Mouse (Mus musculus) lung, adult 18-20 months (tissue): ENCODE results near the gene Fam81b.
"Not testable (repeated sequence)": the region's sequence is repeated elsewhere in the genome, so short reads cannot be mapped to it uniquely, and the experiment has no call there.

ENCODE experiments used
- DNase-seq, 2 experiments: peaks; one replicate each; pipeline ENCODE4 v3.0.0; 2022; ENCODE audit warnings: mixed read lengths in 2 of 2

Gene Fam81b

GRCm38 (mm10) chr13:76304637-76305122 lies at the start of gene Fam81b:
Gene Fam81b, minus strand, starts transcription at chr13:76305072.
- DNase-seq: no peak

GRCm38 (mm10) chr13:76345941-76346340 lies 41.1 kb upstream of the Fam81b start:
- not testable (repeated sequence) for DNase-seq

DNA sequence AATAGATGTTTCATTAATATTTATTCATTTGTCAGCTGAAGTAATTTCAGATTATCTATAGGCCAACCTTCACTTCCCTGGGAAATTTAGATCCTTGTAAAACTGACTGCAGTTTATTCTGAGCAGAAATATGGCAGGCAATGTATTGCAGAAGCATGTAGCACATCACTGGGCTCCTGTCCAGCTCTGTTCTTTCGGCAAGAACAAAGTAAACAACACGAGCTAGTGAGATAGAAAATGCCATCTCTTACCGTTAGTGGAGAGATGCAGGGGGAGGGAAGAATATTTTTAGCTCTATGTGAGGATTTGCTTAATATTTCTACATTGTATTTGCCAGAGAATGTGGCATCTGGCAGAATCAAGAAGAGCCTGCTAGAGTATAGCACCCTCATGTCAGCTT lies 13.8 kb upstream of the Fam81b start:
- DNase-seq: no peak

DNA sequence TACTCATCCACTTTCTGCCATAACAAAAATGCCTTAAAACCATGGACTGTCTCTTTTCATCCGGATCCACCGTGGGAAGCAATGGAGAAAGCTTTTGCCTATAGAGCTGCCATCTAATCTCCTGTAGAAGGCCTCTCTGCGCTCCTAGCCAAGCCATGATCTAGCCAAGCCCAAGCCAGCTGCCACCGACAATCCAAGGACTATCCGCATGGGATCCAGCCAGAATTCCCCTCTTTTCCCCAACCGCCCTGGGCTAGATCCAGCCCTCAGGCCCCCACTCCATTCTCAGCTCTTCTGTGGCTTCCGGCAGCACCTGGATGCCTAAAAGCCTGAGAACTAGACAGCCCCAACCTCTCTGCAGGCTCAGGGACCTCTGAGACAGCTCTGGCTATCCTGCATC lies 6.7 kb upstream of the Fam81b start:
- DNase-seq: no peak

GRCm38 (mm10) chr13:76308811-76309210 lies 3.9 kb upstream of the Fam81b start:
- DNase-seq: no peak

DNA sequence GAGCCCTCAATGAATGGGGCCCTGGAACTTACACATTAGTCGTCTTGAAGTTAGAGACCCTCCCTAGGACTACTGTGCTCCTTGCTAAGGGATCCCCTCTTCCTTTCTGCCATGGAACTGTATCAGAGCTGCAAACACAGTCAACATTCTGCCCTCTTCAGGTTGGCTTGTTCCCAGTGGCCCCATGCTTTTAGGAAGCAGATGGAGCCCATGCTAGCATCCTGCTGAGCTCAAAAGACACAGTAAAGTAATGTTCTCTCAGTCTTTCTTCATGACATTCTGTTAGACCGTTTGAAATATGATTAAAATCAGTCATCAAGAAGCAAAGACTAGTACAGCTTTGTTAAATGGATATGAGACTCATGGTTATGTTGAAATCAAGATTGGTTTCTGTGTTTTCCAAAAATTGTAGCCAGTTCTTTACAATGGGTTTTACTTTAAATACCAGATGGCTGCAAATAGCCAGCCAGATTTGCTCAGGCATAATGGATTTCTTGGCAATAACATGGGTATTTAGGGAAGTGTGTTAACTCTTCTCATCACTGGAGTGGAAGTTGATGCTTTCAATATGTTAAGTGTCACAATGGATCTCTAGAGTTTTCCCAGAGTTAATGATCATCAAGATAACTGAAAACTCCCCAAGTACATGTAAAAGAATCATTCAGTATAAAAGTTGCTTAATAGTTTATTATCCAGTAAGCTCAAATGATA lies 938 bp upstream of the Fam81b start:
- no peak for DNase-seq

DNA sequence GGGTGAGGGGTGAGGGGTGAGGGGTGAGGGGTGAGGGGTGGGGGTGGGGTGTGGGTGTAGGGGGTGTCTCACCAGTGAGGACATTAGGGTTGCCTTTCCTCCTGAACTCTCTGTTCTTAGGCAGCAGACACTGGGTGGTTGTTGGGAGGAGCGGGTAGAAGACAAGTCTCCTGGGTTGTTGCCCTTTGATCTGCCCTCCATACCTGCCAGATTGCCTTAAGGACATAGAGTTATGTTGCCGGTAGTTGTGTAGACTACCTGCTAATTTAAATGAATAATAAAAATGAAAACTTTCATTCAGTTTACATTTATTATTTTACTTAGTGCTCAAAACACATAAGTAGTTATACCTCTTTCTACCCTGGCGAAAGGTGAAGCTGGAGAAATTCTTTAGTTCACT lies 369 bp upstream of the Fam81b start:
- DNase-seq: no peak

GRCm38 (mm10) chr13:76304201-76304600 lies 671 bp downstream of the Fam81b start:
- no peak for DNase-seq

DNA sequence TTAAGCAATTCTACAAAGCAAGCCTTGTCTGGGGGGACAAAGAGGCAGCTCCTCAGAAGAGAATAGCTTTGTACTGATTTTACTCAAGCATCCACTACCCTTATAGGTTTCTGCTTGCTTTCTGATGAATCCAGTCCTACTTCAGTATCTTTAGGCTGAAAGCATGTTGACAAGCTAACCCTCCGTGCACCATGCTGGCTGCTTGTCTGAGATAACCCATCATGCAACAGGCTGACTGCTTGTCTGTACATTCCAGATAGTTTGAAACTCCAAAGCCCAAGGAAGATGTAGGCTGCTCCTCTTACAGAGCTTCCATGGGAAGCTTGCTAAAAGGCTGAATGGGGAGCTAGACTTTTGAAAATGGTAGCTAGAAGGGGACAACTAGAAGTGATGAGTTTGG lies 1.7 kb downstream of the Fam81b start:
- no peak for DNase-seq

DNA sequence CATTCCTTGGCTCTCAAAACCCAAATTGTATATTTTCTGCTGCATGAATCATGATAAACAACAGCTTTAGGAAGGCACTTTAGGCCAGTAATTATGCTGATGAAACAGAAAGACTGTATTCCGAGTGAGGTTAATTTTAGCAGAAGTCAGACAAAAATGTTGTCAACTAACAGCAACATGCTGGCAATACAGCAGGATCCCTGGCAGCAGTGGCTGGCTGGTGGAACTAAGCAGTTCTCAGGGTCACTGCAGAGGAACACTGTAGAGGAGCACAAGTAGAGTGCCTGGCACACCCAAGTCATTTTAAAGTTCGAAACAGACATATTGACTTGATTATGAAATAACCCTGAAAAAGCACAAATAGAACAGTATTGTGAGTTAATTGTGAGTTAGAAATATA lies 2.8 kb downstream of the Fam81b start:
- DNase-seq: no peak

DNA sequence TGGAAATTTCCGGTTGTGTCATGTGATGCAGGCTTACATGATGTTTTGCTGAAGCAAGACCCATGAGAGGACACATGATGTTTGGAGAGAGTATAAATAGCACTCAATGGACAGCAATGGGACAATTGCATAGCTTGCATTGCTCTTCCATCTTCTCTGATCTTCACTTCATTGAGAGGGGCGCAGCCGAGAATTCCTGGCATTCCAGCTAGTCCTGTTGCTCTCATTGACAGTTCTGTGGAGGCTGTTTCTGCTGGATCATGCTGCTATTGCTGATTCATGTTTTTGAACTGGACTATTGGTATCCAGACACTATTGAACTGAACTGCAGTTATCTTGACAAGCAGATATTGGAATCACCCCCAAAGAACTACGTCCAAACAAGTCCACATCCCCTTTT lies 12.8 kb downstream of the Fam81b start:
- DNase-seq: no peak

GRCm38 (mm10) chr13:76284597-76284996 lies 20.3 kb downstream of the Fam81b start:
- DNase-seq: no peak

GRCm38 (mm10) chr13:76264361-76265026 lies 40.4 kb downstream of the Fam81b start:
- DNase-seq: no peak

DNA sequence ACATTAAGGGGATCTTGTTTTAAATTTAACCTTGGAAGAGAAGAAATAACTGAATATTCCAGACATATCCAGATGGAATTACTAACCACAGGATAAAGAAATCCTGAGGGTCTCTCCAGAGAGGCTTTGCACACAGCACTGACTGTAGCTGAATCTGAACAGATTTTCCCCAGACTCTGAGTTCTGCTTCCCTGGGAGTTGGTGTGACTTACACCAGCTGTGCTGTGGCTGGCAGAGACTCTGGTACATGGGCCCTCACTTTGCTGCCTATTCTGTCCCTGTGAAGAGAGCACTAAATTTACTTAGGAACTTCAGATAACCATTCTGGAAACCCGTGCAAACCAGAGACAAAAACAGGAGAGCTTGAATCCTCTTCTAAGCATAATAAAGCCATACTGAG lies 46.1 kb downstream of the Fam81b start:
- DNase-seq: no peak

DNA sequence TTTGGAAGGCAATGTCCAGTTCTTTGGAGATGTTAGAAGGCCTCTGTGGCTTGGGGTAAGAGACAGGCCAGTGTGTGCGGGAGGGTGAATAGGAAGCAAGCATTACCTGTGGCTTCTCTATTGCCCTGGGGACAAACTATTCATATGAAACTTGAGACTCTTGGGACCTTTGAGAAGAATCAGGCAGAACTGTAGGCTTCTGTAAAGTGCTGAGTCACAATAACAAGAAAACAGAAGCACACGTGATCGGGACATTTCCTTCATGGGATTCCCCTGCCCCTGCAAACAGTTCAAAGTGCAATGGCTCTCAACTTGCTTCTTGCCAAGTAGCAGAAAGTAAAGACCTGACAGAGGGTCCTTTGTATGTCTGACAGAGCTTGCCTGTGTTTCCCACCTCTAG lies 48.5 kb downstream of the Fam81b start:
- peak in 1 of 2 experiments; percentile 13 for DNase-seq

DNA sequence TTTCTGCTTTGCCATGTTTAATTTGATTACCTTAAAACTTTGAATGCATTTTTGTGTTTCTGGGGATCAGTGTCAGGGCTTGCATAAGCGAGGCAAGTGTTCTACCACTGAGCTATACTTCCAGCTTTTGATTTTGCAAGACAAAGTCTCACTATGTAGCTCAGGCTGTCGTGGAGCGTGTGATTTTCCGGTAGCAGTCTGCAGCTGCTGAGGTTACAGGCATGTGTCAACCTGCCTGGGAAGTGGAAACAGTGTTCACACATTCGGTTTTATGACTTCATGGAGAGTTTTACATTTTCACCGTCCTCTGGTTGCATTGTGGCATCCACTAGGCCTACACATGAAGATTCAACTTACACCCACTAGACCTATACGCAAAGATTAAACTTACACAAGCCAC lies 54.8 kb downstream of the Fam81b start:
- DNase-seq: no peak

- no peak for DNase-seq
Measured at GRCm38 (mm10) chr13:76249066-76249465, 55.8 kb downstream of the Fam81b start.

DNA sequence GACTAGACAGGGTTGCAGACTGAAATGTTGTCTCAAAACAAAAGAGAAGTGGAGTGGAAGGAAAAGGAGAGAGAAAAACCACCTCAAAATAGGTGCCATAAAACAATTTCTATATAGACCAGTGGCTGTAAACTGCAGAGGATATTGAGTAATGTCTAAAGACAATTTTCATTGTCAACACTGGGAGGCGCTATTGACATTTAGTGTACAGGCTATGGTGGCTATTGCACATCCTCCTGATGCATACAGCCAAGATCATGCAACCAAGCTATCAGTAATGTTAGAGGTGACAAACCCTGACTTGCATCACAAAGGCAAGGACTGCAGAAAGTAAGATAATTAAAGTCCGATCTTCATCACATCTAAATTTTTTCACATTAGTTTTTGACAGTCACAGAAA lies 89.5 kb downstream of the Fam81b start:
- no peak for DNase-seq

DNA sequence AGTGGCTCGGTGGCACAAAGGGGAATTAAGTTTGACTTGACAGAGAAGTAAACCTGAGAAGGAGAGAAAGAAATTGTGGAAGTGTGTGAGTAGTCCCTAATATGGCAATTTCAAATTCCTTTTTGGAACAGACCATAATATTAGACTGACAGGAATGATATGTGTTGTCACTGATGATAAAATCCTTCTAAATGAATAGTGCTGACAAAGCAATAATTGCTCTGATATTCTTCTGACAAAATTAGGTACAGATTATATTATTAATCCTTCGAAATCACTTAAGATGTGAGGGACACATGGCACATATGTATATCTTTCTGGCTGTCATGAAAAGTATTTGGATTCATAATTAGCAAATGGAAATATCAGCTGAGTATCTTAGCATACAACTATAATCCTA lies 89.9 kb downstream of the Fam81b start:
- DNase-seq: no peak

DNA sequence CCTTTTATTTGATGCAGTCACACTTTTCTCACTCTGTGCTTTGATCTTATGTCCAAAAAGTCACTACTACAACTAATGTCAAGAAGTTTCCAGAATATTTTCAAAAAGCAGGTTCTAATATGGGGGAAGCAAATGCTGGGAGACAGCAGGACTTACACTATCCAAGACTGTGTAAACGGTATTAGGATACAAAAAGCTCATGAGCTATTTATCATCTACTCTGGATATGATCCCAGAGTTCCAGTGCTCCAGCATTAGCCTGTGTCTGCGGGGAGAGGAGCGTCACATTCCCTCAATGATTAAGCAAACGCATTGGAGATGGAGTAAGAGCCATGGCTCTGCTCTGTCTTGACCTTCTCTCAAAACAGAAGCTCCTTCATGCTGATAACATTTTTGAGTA lies 104.9 kb downstream of the Fam81b start:
- DNase-seq: no peak

DNA sequence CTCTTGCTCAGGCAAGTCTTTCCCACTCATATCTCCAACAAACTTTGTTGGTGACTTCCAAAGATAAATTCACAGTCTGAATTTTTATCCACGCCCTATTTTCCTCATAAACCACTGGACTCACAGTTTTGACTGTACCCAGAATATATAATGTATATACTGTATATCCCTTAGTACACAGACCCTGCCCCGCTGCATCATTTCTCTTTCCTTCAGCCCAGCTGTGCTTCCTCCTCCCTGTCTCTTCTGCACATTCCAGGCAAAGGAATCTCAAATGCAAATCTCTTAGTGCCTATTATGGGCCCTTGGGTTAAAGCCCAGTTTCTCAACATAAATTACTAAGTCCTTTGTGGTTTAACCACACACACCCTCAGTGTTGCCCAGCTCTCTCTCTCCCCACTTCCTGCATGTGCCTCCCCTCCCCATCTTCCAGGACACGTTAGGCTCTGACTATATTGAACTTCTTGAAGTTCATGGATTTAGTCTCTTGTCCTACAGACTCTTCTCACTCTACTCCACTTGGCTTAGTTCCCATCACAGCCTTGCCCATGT lies 107.5 kb downstream of the Fam81b start:
- no peak for DNase-seq

GRCm38 (mm10) chr13:76195431-76196138 lies 109.3 kb downstream of the Fam81b start:
- no peak for DNase-seq

DNA sequence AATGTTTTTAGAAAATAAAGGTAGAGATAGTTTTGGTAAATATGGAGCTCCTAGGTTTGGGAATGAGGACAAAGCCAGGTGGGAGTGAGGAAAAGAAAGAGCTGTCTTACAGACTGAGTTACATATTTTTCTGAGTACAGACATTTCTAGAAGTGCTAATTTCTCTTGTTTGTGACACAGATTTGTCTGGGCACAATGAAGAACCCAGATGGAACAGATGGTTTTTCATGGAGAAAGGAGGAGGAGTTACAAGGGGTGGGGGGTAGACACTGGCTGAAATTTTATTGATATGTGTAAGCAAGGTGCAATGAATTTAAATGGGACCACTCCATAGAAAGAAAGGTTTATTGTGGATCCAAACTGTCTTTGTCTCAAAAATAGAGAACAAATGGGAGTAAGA lies 109.9 kb downstream of the Fam81b start:
- no peak for DNase-seq

DNA sequence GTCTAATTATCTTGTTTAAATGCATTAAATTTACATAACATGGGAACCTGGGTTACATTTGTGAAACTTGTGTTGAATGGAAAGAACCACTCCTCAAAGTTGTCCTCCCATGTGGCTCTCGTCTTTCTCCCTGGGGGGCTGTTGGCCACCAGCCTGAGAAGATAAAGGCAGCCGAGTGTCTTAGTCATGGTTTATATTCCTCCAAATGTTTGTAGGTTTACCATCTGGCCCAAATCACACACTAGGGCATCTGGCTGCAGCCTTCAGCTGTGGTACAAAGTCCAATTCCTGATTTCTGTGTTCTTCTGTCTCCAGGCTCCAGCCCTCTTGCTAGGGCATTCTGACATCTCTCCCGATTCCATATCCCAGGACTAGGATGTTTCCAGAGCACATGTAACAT lies 114.6 kb downstream of the Fam81b start:
- no peak for DNase-seq
